Mouse (Mus musculus): Measurements from ENCODE around the gene Rab8a.
A peak's percentile ranks its signal among the peaks of the same experiment; 100 is the strongest.
"Not testable (repeated sequence)": the region's sequence is repeated elsewhere in the genome, so short reads cannot be mapped to it uniquely, and the experiment has no call there.

The Rab8a gene

DNA sequence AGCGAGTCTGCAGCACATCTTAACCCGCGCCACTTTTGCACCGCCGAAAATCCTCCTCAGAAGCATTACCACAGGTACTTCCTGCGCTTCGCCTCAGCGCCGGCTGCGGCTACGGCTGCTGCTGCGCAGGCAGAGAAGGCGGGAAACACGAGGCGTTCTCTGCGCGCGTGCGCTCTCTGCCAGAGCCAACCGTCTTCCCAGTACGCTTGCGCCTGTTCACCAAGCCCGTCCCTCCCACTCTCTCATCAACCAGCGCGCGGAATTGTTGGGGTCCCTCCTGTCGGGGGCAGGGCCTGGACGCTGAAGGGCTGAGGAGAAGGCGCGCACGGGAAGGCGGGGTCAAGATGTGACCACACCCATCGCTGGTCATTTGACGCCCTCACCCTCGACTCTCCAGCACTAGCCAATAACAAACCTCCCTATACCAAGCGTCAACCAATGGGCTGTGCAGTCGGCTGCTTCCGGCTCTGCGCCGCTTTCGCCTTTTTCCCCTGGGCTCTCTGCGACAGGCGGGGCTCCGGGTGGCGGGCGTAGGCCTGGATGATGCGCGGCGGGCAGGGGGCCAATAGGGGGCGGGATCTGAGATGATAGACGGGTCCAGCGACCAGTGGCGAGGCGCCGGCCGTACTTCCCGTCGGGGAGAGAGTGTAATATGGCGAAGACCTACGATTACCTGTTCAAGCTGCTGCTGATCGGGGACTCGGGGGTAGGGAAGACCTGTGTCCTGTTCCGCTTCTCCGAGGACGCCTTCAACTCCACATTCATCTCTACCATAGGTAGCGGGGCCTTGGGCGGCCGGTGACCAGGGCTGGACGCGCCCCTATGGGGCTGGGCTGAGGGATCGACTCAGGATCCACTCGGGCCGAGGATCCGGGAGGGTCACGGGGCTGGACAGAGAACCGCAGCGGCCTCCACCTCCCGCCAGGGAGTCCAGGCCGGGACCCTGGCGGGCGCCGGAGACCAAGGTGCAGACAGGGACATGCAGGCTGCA is at the start of gene Rab8a:
Rab8a (plus strand) TSS at position 494 of the 991 bp plus-strand sequence.
- DNase-seq (ENCODE audit: extremely low read depth, low read depth), result peak; percentile 95

DNA sequence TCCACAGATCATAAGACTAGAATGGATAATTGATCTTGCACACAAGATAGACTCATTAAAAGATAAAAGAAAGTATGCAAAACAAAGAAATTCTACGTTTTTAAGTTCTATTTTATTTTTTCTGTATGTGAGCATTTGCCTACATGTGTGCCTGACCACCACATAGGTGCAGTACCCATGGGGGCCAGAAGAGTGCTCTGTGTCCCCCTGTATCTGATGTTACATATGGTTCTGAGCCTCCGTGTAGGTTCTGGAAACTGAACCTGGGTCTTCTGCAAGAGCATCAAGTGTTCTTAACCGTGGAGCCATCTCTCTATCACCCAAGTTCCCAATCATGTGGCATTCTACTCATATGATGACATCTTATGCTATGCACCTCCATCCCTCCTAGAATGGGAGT is 48.5 kb upstream of the Rab8a start:
- DNase-seq (ENCODE audit: extremely low read depth, low read depth), result no peak

DNA sequence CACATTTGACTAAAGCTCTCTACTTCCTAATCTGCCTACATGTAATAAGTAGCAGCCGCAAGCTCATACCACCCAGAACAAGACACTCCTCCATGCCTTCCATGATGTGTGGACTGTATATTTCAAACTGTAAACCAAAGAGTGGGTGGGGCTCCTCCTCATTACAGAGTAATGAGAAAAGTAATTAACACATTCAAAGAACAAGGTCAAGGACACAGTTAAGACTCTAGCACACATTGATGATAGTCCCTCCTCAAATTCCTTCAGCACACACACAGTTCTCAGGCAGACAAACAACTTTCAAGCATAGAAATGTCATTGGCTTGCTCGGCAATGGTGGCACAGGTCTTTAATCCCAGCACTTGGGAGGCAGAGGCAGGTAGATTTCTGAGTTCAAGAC is 45.8 kb upstream of the Rab8a start:
- no peak for DNase-seq (ENCODE audit: extremely low read depth, low read depth)

DNA sequence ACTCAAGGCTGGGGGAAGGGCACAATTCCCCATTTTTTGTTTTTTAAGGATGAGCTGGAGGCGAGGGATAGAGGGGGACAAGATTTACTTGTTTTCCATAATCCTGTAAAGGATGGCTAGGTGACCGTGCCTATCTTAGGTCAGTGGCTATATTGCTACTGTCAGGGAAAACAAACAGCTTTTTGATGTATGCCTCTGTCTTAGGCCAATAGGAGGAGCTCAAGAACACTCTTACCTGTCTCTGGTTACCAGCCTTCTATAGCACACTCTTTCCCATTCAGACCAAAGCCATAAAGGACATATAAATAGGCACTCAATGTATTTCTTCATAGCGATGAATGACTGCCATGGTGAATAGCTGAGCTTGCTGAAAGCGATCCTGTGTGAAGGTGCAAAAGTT is 42.4 kb upstream of the Rab8a start:
- no peak for DNase-seq (ENCODE audit: extremely low read depth, low read depth)

DNA sequence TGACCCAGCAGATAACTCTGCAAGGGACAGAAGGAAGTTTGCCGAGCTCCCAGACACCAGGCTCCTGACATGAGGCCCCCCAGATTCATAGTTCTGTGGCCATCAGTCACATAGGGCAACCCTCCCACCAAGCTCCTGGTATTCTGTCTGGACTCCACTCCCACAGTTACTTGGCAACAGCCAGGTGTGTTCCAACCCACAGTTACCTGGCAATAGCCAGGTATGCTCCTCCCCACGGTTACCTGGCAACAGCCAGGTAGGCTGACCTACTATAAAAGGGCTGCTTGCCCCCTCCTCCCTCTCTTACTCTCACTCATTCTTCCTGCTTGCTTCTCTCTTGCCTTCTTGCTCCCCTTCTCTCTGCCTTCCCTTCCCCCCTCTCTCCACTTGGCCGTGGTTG is 39.5 kb upstream of the Rab8a start:
- not testable (repeated sequence) for DNase-seq (ENCODE audit: extremely low read depth, low read depth)

DNA sequence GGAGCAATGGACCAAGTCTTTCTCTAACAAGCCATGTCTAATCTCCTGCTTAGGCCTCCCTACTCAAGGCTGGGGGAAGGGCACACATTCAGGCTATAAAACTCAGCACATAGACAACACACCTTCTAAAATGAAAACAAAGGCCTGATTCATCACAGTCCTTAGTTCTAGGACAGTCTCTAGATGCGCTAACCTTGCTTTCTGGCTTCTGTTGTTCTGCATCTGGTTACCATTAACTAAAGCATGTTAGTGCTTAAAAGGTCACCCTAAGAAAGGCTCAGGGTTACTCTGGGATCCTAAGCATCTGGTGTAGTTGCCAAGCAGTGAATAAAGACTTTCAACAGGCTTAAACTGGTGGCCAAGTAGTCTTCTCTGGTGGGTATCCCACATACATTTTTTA is 39.0 kb upstream of the Rab8a start:
- DNase-seq (ENCODE audit: extremely low read depth, low read depth), result no peak

DNA sequence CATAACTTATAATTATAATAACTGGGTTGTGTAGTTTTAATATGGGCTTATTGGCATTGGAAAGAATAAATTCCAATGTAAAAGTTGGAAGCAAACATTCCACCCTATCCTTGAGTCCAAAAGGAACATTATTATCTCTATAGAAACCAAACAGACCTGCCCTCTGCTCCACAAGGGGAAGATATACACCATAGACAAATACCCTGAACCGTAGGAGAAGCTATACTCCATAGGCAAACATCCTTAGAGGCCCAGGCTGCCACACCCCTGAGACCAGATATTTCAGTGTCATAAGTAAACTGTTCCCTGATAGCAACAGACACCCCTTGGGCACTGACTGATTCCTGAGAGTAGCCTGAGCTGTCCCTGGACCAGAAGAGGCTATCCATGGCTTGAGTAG is 33.2 kb upstream of the Rab8a start:
- DNase-seq (ENCODE audit: extremely low read depth, low read depth), result no peak

DNA sequence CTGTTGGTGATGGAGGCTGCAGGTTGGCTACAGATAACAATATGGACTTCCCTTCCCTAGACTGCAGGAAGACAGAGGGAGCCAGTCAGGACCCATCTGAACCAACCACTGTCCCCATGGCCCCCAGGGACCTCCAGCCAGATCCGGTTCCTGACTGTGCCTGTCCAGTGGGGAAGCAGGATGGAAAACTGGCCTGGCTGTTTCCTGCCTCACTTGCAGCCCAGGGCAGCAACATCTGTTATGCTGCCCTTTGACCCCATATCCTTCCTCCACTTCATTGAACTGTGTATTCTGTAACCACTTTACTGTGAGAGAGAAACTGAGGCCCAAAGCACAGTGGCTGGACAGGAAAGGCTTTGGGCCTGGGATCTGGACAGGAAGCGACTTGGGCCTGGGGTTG is 29.7 kb upstream of the Rab8a start:
- DNase-seq (ENCODE audit: extremely low read depth, low read depth), result no peak

DNA sequence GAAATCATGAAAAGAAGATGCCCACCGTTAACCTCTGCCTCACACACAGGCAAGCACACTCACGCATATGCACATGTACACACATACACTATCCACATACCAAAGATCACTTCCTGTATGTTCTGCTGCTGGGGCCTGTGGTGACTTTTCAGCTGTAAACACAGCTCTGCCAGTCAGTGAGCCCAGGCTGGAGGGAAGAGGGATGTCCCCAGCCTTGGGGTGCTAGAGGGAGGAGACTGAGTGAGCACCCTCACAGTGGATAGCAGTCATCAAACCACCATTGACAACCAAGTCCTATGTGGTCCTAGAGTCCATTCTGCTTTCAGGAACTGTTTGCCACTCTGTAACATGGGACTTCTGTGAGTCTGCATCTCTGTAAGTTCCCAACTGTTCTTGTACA is 29.1 kb upstream of the Rab8a start:
- no peak for DNase-seq (ENCODE audit: extremely low read depth, low read depth)

DNA sequence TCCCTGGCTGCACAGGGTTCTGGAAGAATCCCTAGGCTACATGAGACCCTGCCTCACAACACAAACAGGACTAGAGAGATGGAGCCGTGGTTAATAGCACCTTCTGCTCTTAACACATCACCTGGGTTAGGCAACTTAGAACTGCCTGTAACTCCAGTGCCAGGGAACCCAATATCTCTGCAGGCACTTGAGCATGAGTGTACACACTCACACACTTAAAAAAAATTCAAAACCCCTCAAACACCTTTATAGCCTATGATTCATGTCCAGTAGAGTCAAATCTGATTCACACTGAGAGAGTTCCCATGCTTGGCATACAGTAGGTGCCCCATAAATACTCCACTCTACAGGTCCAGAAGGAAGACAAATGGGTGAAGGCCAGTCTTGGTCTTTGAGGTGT is 28.6 kb upstream of the Rab8a start:
- DNase-seq (ENCODE audit: extremely low read depth, low read depth), result no peak

DNA sequence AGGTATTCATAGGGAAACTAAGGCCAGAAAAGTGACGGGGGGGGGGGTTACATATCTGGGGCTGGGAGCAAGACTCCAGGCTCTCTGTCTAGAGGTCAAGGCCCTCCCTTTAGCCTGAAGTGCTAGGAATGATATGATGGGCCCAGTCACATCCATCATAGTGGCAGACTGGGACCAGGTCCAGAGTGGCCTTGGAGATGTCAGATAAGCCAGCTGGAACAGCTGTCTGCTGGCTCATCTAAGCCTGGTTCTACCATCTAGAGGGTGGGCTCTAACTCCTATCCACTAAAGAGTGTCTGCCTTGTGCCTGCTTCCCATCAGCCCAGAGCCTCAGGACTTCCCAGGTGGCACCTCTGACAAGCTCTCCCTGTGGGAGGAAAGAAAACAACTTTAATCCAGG is 28.1 kb upstream of the Rab8a start:
- no peak for DNase-seq (ENCODE audit: extremely low read depth, low read depth)

DNA sequence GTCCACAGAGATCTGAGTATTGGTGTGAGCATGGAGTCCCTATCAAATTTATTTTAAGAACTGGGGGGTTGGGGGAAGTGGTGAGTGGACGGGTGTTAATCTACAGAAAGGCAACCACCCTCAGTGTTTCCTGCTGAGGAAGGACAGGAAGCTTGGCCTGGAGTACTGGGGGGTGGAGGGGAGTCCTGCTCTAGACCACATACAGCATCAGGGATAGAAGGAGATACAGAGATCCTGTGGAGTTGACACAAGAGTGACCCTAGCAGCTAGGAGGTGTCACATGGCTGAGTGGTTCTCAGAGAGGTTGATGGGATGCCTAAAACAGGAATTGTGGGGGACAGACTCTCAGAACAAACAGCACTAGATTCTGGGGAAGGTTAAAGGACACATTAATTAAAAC is 27.5 kb upstream of the Rab8a start:
- peak; percentile 51 for DNase-seq (ENCODE audit: extremely low read depth, low read depth)

DNA sequence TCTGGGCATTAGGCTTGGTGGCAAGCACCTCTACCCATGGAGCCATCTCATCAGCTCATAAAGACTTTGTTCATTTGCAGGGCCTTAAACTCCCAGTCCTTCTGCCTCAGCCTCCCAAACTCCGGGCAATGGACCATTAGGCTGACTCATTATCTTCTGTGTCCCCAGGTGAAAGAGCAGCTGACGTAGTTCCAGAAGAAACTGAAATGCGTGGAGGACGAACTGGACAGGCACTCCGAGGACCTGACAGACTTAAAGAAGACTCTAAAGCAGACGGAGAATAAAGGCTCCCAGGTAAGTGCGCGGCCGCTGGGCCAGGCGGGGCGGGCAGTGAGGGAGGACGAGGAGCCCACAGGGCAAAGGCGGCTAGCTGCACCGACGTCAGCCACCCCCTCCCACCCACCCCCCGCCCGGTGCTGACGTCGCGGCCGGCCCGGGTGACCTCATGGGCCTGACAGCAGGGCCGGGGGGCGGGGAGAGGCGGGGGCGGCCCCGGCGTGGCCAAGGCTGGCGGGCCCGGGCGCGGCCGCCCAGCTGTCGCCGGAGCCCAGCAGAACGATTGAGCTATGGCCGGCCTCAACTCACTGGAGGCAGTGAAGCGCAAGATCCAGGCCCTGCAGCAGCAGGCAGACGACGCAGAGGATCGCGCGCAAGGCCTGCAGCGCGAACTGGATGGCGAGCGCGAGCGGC is 26.1 kb upstream of the Rab8a start, which contains the start of gene Tpm4:
Tpm4 (plus strand) TSS at position 220 of the 690 bp plus-strand sequence.
- DNase-seq (ENCODE audit: extremely low read depth, low read depth), result no peak

DNA sequence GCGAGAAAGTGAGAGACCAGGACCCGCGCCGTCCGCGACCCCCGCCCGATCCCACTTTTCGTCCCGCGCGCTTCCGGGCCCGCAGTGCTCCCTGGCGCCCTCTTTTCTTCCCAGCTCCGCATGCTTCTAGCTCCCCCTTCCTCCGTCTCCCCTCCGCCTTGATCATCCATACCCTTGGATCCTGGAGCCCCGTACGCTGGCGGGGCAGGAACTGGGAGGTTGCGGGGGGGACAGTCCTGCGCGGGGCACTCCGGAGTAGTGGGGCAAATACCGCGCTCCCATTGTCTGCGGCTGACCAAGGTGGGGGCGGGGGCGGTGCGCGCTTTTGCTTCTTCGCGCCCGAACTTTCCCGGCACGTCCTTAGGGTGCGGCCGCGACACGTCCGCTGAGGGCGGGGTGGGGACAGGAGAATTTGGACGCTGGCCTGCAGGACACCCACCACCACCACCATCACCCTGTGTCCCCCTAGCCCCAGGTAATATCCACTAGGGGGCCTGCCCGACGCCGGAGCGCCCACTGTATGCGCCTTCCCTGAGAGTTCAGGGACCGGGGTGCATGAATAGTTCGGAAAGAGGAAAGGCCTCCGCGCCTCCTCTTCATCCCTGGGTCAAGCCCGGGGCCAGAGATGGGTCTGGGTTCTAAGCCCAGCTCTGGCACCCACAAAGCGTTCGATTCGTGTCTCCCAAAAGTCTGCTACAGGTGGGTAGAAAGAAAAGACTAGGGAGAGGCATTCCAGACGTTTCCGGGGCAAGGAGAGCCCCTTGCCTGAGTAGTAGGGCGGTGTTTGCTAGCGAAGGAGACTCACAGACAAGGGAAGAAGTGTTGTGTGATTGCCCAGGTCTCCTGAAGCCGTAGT is 25.3 kb upstream of the Rab8a start:
- no peak for DNase-seq (ENCODE audit: extremely low read depth, low read depth)

DNA sequence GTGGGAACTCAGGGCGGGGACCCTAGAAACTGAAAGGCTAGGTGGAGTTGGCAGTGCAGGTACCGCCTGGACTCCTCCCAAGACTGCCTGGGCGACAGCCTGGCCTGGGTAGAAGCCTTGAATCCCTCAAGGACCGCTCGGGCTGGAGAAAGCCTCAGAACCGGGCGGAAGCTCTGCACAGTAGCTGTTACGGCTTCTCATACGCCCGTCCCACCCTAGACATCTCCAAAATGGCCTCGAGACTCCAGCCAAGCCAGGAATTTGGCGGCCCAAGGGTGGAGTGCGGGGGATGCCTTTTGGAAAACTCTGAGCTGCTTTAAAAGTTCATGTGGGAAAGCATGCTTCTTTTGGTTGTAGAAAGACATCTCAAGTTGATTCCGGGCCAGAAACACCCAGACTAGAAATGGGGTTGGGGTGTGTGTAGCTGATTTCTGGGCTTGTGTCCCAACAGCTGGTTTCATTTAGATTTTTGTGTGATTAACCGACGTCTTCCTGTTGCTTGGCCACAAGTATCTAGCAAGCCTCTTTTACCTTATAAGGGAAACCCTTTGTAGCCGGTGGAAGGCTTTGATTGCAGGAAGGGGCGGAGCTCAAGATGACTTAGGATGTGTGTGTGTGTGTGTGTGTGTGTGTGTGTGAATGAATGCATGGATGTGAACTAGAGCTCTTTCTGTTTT is 24.6 kb upstream of the Rab8a start:
- DNase-seq (ENCODE audit: extremely low read depth, low read depth), result peak; percentile 59

DNA sequence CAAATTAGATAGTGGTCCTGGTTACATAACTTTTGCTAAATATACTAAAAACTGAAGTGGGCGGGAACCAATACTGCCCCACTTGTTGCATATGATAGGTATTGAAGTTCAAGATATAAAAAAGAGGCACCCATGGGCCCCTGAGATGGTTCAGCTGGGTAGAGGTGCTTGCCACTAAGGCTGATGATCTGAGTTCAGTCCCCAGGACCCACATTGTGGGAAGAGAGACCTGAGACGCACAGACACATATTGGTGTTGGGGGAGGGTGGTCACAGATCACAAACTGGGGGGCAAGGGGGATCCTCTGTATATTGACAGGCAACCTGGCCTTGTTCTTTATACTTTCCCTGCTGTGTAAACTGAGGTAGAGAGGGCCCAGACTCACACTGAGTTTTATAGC is 23.6 kb upstream of the Rab8a start:
- DNase-seq (ENCODE audit: extremely low read depth, low read depth), result no peak

DNA sequence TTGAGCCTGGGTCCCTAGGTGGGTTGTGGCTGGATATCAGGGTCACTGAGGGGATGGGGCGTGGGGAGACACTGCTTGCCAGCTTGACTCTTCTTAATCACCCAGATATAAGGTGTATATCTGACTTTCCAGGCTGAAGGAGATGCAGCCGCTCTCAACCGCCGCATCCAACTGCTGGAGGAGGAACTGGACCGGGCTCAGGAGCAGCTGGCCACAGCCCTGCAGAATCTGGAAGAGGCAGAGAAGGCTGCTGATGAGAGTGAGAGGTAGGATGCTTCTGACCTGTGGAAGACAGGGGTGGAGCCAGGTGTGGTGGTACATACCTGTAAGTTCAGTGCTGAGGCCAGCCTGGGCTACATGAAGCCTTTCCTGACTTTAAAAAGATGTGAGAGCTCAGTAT is 22.5 kb upstream of the Rab8a start:
- no peak for DNase-seq (ENCODE audit: extremely low read depth, low read depth)

DNA sequence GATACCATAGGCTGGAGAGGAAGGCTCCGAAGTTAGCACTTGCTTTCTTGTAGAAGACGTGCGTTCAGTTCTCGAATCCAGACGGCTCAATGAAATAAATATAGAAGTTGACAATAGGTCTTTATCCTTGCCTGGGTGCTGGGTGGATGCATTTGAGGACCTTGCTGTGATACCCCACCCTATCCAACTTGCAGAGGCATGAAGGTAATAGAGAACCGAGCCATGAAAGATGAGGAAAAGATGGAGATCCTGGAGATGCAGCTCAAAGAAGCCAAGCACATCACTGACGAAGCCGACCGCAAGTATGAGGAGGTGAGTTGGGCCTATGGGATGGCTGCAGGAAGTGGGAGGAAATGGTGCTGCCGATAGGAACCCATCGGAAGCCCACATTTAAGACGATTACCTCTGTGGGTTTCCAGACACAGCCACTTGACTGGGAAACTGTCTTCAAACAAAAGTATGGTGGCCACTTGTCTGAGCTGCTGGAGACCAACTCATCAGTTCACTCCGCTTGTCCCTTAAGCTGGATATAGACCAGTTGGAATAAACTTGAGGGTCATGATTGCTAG is 17.7 kb upstream of the Rab8a start:
- DNase-seq (ENCODE audit: extremely low read depth, low read depth), result no peak

DNA sequence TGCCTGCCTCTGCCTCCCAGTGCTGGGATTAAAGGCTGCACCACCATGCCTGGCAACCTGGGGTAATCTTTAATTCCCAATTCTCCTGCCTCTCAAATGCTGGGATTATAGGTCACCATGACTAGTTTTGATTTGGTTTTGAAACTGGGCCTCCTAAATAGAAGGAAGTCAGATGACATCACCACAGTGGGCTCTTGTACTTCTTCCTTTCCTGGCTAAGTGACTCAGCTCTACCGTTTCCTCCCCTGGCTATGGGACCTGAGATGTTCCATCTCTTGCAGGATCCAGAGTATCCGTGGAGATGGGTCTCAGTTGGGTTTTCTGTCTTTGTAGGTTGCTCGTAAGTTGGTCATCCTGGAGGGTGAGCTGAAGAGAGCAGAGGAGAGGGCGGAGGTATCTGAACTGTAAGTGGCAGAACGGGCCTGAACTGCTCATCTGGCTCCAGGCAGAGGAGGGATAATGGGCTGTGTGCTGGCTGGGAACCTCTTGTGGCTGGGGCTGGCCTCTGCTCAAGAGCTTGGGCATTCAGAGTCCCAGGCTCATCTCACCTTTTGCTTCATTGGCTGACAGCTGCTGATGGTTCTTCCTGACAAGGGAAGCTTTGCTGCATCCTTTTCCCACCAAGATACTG is 16.5 kb upstream of the Rab8a start:
- DNase-seq (ENCODE audit: extremely low read depth, low read depth), result no peak

DNA sequence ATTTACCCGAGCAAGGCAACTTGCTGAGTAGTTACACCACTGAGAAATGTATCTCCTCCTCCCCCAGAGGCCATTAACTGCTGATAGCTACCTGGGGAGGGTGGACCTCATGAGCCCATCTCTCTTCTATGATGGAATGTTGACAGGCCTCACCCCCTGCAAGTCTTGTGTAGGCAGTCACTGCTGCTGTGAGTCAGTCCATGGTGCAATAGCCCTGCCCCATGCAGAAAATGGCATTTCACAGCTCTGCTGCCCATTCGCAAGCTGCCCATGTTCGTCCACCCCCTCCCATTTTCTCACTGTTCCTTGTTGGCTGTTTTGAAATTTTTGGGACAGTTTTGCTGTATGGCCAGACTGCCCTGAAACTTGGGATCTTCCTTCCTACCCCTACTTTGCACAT is 15.5 kb upstream of the Rab8a start:
- DNase-seq (ENCODE audit: extremely low read depth, low read depth), result no peak

All from MEL-GATA-1-ER (cell line).